Mouse (Mus musculus): ENCODE results near the gene Mindy4.

Mindy4 gene

DNA sequence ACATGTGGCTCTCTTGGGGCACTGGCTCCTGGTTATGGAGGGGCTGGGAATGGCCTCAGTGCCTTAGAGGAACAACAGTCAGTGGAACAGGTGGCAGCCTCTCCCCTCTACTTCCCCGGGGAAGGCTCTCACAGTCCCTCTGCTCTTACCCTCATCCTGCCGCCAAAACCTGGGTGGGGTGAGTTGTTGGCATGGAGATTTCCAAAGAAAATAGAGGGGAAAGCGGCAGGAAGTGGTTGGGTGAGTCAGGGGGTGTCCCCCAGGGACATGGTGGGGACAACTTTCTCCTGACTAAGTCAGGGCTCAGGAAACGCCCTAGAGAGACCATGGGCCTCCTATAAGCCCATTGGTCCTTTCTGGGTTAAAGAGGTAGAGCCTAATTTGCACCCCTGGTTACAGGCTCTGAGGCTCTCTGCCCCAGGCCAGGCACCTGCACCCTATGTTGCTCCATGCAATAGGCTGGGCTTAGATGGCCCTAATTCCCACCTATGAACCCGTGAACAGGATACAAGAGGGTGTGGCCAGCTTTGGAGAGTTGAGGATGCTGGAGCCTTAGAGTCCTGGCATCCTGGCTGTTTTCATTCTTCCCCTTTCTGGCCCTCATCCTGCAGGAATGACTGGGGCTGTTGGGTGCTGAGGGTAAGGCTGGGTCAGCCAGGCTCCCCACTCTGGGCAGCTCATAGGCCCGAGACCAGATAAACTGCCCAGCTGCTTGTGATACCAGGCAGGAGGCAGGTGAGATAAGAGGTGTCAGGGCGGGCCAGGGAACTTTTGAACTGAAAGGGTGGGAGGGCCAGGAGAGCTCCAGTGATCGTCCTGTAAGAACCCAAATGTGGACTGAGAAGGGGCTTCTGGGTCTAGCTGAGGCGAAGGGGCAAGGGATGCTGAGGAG lies 136.0 kb downstream of the Mindy4 start:
- peak in 1 of 2 experiments; percentile 52 for DNase-seq (ENCODE audit: low spot score in 2 of 2)

GRCm38 (mm10) chr6:55341688-55342087 lies 138.5 kb downstream of the Mindy4 start:
- no peak for DNase-seq (ENCODE audit: low spot score in 2 of 2)

DNA sequence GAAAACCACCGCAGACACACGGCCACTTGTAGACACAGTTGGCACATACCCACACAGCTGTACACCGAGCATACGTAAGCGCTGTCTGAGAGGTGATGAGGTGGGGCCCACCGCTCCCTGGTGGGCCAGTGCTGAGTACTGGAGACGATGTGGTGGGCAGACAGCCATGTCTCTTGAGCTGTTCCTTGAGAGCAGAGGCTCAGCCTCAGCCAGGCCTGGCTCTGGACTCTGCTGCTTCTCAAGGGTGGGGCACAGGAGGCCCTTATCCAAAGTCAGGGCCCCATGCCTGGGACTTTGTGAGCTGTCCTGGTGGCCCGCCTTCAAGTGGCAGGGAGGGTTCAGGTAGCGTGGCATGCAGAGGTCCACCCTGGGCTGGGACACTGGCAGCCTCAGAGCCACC lies 139.1 kb downstream of the Mindy4 start:
- no peak for DNase-seq (ENCODE audit: low spot score in 2 of 2)

GRCm38 (mm10) chr6:55343446-55343845 lies 140.3 kb downstream of the Mindy4 start:
- DNase-seq (ENCODE audit: low spot score in 2 of 2): no peak

DNA sequence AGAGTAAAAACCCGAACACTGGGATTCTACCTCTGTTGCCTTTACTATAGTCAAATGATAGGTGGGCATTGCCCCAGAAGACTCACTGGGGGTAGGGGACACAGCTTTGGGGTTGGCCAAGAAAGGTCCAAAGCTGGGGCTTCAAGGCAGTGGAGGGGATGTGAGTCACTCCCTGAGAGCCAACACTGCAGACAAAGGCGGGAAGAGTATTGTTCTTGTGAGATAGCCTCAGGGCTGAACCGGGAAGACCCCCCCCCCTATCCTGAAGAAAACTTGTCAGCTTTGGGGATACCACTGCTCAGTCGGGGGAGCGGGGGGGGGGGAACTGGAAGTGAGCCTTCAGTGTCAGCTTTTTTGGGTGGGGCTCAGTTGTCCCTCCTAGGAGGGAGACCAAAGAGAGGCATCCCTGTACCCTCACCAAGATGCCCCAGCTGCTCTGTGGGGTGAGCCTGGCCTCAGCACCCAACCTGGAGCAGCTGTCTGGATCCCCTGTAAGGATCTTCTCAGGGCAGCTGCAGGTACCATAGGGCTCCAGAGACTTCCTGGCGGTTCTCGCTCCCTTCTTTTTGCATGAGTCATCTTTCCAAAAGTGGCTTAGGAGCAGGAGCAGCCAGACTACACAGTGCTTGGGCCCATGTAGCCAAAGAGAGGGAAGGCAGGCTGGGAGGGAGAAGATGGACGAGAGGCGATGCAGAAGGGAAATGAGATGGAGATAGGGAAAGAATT lies 141.3 kb downstream of the Mindy4 start:
- no peak for DNase-seq (ENCODE audit: low spot score in 2 of 2)

- no peak for DNase-seq (ENCODE audit: low spot score in 2 of 2)
Observed at GRCm38 (mm10) chr6:55345264-55345663, 142.1 kb downstream of the Mindy4 start.

GRCm38 (mm10) chr6:55346491-55346890 lies 143.3 kb downstream of the Mindy4 start:
- DNase-seq (ENCODE audit: low spot score in 2 of 2): no peak

- no peak for DNase-seq (ENCODE audit: low spot score in 2 of 2)
Observed at GRCm38 (mm10) chr6:55347711-55348571, 144.8 kb downstream of the Mindy4 start.

GRCm38 (mm10) chr6:55349231-55349630 lies 146.0 kb downstream of the Mindy4 start:
- no peak for DNase-seq (ENCODE audit: low spot score in 2 of 2)

- DNase-seq (ENCODE audit: low spot score in 2 of 2): no peak
Observed at GRCm38 (mm10) chr6:55350383-55350952, 147.3 kb downstream of the Mindy4 start.

GRCm38 (mm10) chr6:55351712-55352111 lies 148.5 kb downstream of the Mindy4 start:
- no peak for DNase-seq (ENCODE audit: low spot score in 2 of 2)

GRCm38 (mm10) chr6:55353711-55354445 lies 150.7 kb downstream of the Mindy4 start:
- no peak for DNase-seq (ENCODE audit: low spot score in 2 of 2)

DNA sequence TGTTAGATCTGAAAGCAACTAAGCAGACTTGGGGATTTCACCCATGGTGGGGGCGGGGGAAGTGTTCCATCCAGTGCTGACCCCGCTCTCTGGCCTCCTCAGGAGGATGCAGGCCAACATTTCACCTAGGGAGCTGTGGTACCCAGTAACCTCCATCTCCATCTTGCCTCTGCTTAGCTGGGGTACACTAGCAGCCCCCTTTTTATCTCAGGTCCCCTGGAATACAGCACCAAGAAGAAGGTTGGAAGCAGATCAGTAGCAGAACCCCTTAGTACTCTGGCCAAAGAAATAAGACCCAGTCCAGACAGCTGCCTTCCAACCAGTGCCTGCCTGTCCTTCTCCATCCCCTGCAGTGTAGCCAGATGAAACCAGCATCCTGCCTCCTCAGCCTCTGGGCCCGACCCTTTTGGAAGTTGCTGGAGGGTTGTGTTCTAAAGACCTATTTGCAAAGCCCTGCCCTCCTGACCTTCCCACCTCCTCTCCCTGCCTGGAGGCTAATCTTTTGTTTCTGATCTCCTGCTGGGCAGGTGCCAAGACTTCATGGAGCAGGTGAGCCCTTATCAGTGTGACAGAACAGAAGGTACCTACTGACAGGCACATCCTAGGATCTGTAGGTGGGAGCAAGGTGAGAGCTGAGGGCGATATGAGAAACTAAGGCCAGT lies 151.4 kb downstream of the Mindy4 start:
- DNase-seq (ENCODE audit: low spot score in 2 of 2): no peak

GRCm38 (mm10) chr6:55355575-55355974 lies 152.4 kb downstream of the Mindy4 start:
- no peak for DNase-seq (ENCODE audit: low spot score in 2 of 2)

GRCm38 (mm10) chr6:55356017-55356703 lies 153.0 kb downstream of the Mindy4 start:
- no peak for DNase-seq (ENCODE audit: low spot score in 2 of 2)

DNA sequence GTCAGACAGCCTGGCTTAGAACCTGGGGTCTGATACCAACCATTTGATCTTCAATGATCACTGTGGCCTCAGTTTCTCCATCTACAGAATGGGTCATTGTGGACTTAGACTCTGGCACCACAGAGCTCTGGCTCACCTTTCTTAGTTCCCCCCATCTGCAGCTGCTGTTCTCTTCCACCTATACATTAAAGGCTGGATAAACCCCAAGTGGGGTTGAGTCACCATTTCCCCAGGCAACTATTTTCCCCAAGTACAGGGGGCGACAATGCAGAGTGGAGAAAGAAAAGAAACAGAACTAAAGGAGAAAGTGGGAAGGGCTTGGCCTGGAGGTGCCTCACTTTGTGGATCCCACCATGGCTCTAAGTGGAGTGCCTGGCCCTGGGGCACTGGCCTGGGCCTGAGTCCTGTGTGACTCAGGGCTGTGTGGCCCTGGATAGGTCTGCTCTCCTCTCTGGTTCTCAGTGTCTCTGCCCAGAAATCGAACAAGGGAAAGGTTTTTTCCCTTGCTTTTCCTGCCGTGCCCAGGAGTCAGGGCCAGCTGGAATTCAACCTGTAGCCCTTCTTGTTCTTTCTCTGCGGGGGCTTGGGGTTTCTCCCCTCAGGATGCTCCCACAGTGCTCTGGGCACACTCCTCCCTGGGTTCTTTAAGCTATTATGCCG lies 153.9 kb downstream of the Mindy4 start:
- DNase-seq (ENCODE audit: low spot score in 2 of 2): no peak

DNA sequence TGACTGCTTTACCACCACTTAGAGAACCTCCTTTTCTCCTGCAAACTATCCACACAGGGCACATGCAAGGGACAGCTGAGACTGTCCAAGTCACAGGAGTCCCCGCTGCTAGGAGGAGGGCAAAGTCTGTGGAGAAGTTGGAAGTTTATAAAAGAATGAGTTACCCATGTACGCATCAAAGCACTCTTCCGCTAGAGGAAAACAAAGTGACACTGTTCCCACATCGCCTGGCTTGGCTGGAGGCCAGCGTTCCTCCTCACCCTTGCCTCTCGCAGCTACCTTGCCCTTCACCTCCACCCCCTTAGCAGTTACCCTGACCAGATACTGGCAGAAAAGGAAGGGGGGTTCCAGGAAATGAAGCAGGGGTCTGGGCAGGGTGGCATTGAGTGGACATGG lies 154.5 kb downstream of the Mindy4 start:
- peak in 1 of 2 experiments; percentile 33 for DNase-seq (ENCODE audit: low spot score in 2 of 2)

- no peak for DNase-seq (ENCODE audit: low spot score in 2 of 2)
Observed at GRCm38 (mm10) chr6:55358731-55359143, 155.6 kb downstream of the Mindy4 start.

DNA sequence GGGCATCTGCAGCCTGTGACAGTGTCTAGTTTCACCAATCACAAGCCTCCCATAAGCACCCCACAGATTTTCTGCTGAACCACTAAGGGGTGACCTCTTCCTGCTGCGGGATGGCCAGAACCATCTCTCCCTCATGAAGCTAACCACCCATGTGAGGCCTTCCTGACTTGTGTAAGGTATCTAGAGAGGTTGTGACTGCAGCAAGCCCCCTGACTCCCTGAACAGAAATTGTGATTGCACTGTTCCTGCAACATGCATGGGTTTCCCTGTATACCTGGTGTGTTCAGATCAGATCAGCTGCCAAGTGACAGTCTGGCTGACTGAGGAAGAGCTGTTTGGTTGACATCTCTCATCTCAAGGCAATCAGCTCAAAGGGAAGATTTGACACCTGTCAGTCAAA lies 159.5 kb downstream of the Mindy4 start:
- no peak for DNase-seq (ENCODE audit: low spot score in 2 of 2)
